Mouse (Mus musculus) kidney, adult 18-20 months (tissue): ENCODE data around the gene Hoxb7.

Experiments used
- DNase-seq: peaks from one replicate; pipeline ENCODE4 v3.0.0; 2021

Hoxb7 gene

GRCm38 (mm10) chr11:96317608-96318367 lies 31.4 kb downstream of the Hoxb7 start, which contains the start of gene Hoxb4:
Hoxb4 (plus strand) TSS chr11:96318267.
- peak; percentile 62 for DNase-seq

GRCm38 (mm10) chr11:96318368-96319070 lies 32.1 kb downstream of the Hoxb7 start:
- peak; percentile 86 for DNase-seq

- DNase-seq: peak; percentile 66
Observed at GRCm38 (mm10) chr11:96319071-96319902, 32.9 kb downstream of the Hoxb7 start.

- DNase-seq: peak; percentile 75
Observed at GRCm38 (mm10) chr11:96319910-96320309, 33.5 kb downstream of the Hoxb7 start.

- peak; percentile 55 for DNase-seq
Observed at GRCm38 (mm10) chr11:96320688-96321087, 34.3 kb downstream of the Hoxb7 start.

GRCm38 (mm10) chr11:96321846-96322245 lies 35.4 kb downstream of the Hoxb7 start:
- DNase-seq: no peak

- DNase-seq: no peak
Observed at GRCm38 (mm10) chr11:96322738-96323137, 36.3 kb downstream of the Hoxb7 start.

GRCm38 (mm10) chr11:96323154-96323553 lies 36.7 kb downstream of the Hoxb7 start, which contains the start of gene Hoxb3:
Hoxb3 (plus strand) TSS chr11:96323326.
- DNase-seq: no peak

- no peak for DNase-seq
Observed at GRCm38 (mm10) chr11:96324125-96324524, 37.7 kb downstream of the Hoxb7 start.

- DNase-seq: no peak
Observed at GRCm38 (mm10) chr11:96324965-96325364, 38.5 kb downstream of the Hoxb7 start.

GRCm38 (mm10) chr11:96325747-96326212 lies 39.4 kb downstream of the Hoxb7 start:
- DNase-seq: no peak

GRCm38 (mm10) chr11:96326705-96327104 lies 40.3 kb downstream of the Hoxb7 start:
- DNase-seq: no peak

GRCm38 (mm10) chr11:96327122-96327521 lies 40.7 kb downstream of the Hoxb7 start:
- no peak for DNase-seq

GRCm38 (mm10) chr11:96327750-96328149 lies 41.3 kb downstream of the Hoxb7 start:
- no peak for DNase-seq

GRCm38 (mm10) chr11:96328605-96329004 lies 42.2 kb downstream of the Hoxb7 start:
- DNase-seq: no peak

GRCm38 (mm10) chr11:96332105-96332504 lies 45.7 kb downstream of the Hoxb7 start:
- DNase-seq: no peak

GRCm38 (mm10) chr11:96332618-96333032 lies 46.2 kb downstream of the Hoxb7 start:
- DNase-seq: no peak

- DNase-seq: no peak
Observed at GRCm38 (mm10) chr11:96333241-96334001, 47.0 kb downstream of the Hoxb7 start.

GRCm38 (mm10) chr11:96334002-96334364 lies 47.6 kb downstream of the Hoxb7 start:
- no peak for DNase-seq

GRCm38 (mm10) chr11:96334998-96335397 lies 48.6 kb downstream of the Hoxb7 start:
- no peak for DNase-seq

GRCm38 (mm10) chr11:96336597-96336996 lies 50.2 kb downstream of the Hoxb7 start:
- peak; percentile 40 for DNase-seq

- DNase-seq: no peak
Observed at GRCm38 (mm10) chr11:96337026-96337425, 50.6 kb downstream of the Hoxb7 start.
